Mouse (Mus musculus): Measurements from ENCODE around the gene Dnajc12. TPM values are rescaled to one million over a fixed set of nuclear protein-coding genes. Genes with fewer than 3 reads are reported as not detected.

Dnajc12 gene
- total and polyA plus RNA-seq, 3 experiments = 2.9 to 7.3 TPM; not detected in 1

DNA sequence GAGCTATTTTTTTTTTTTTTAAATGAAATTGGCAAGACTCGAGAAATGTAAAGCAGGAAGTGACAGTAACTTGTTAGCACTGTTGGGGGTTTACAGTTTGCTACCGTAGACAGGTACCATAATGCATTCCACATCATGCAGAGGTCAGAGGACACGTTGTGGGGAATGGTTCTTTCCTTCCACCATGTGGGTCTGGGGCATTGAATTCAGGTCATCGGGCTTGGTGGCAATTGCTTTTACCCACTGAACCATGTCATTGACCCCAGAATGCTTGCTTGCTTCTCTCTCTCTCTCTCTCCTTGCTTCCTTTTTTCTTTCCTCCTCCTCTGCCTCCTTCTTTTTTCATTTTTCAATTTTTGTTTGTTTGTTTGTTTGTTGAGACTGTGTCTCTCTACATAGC, 6.7 kb downstream of the Dnajc12 start:
- no peak for DNase-seq (ENCODE audit: low read depth, low spot score)
- Histone ChIP-seq H3K36me3 (ENCODE audit: control insufficient read depth in 1 of 2, insufficient read depth in 2 of 2, low read length in 2 of 2) (no peaks in the 10 kb centered on the region; a peak in 1 of 4 replicates), H3K27ac (ENCODE audit: control insufficient read depth, low read depth, low read length) (no peak overlapping the region), H3K9ac (ENCODE audit: control insufficient read depth, low read depth, low read length, poor library complexity, severe bottlenecking) (no peak overlapping the region), H3K4me3 (ENCODE audit: control insufficient read depth in 1 of 2, insufficient read depth in 1 of 2, low read depth in 2 of 2, low read length in 2 of 2) (no peak overlapping the region), H3K79me2 (ENCODE audit: control insufficient read depth, insufficient read depth, low read length, poor library complexity) (no peaks in the 10 kb centered on the region), H3K4me1 (ENCODE audit: control insufficient read depth in 1 of 2, insufficient read depth in 2 of 2, low read length in 2 of 2) (peaks cover 0 to 3% of the 10 kb centered on the region in 2 experiments; a peak in 1 of 4 replicates), H3K9me3 (replicated peaks; ENCODE audit: insufficient read depth, low read length) (no peaks in the 10 kb centered on the region), H3K27me3 (ENCODE audit: control insufficient read depth in 1 of 2, insufficient read depth in 2 of 2, low read length in 2 of 2) (no peaks in the 10 kb centered on the region)
- TF ChIP-seq UBTF (IDR thresholded peaks at IDR 0.05; ENCODE audit: borderline replicate concordance, insufficient read depth, low read depth, low read length) (no peak), KAT2A (conservative IDR thresholded peaks at IDR 0.05; ENCODE audit: low read depth, low read length) (no peak), CTCF (IDR thresholded peaks at IDR 0.05 in 2 of 3, conservative IDR thresholded peaks at IDR 0.05 in 1 of 3; ENCODE audit: control insufficient read depth in 1 of 3, insufficient read depth in 1 of 3, low read depth in 2 of 3, low read length in 3 of 3, poor library complexity in 1 of 3, severe bottlenecking in 1 of 3) (no peak)

DNA sequence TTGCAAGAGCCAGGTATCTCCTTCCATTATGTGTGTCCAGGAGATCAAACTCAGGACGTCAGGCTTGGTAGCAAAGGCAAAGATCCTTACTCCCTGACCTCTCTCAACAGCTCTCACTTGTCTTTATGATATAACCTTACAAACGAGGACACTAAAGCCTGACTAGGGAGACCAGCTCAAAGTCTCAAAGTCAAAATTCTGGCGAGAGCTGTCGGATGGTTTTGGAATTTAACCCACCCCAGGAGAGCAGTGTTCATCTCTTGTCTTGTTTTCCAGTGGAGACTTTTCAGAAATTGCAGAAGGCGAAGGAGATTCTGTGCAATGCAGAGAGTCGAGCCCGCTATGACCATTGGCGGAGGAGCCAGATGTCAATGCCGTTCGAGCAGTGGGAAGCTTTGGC, 14.7 kb downstream of the Dnajc12 start:
- no peaks in the 10 kb centered on the region for H3K79me2 ChIP-seq (ENCODE audit: control insufficient read depth, insufficient read depth, low read length, poor library complexity)
- no peak for TF ChIP-seq ZC3H11A (IDR thresholded peaks at IDR 0.05; ENCODE audit: low read depth, low read length)
- TF ChIP-seq MXI1 (IDR thresholded peaks at IDR 0.05; ENCODE audit: low read depth, low read length) = no peak
- no peak for TF ChIP-seq POLR2A (IDR thresholded peaks at IDR 0.05; ENCODE audit: control insufficient read depth in 1 of 2, insufficient read depth in 1 of 2, low read depth in 1 of 2, low read length in 2 of 2, poor library complexity in 1 of 2)
- no peak for TF ChIP-seq ELF1 (IDR thresholded peaks at IDR 0.05; ENCODE audit: low read depth, low read length)
- no peak for TF ChIP-seq KAT2A (conservative IDR thresholded peaks at IDR 0.05; ENCODE audit: low read depth, low read length)
- TF ChIP-seq CTCF (IDR thresholded peaks at IDR 0.05 in 2 of 3, conservative IDR thresholded peaks at IDR 0.05 in 1 of 3; ENCODE audit: control insufficient read depth in 1 of 3, insufficient read depth in 1 of 3, low read depth in 2 of 3, low read length in 3 of 3, poor library complexity in 1 of 3, severe bottlenecking in 1 of 3) = no peak
- TF ChIP-seq MEF2A (IDR thresholded peaks at IDR 0.05; ENCODE audit: extremely low read depth, insufficient replicate concordance, low read depth, low read length, poor library complexity, severe bottlenecking) = no peak
- TF ChIP-seq CHD1 (IDR thresholded peaks at IDR 0.05; ENCODE audit: low read depth, low read length) = no peak
- no peak for TF ChIP-seq ETS1 (IDR thresholded peaks at IDR 0.05; ENCODE audit: low read depth, low read length)
- TF ChIP-seq POLR2AphosphoS5 (IDR thresholded peaks at IDR 0.05; ENCODE audit: borderline replicate concordance, low read depth, low read length) = no peak
- TF ChIP-seq GABPA (IDR thresholded peaks at IDR 0.05; ENCODE audit: low read depth, low read length) = no peak
- TF ChIP-seq ZNF384 (IDR thresholded peaks at IDR 0.05; ENCODE audit: low read depth, low read length) = no peak
- no peak for TF ChIP-seq MAZ (IDR thresholded peaks at IDR 0.05; ENCODE audit: low read depth, low read length)
- TF ChIP-seq TCF12 (IDR thresholded peaks at IDR 0.05; ENCODE audit: low read depth, low read length) = no peak
- no peak for TF ChIP-seq ZKSCAN1 (IDR thresholded peaks at IDR 0.05; ENCODE audit: low read depth, low read length)
- TF ChIP-seq RCOR1 (IDR thresholded peaks at IDR 0.05; ENCODE audit: low read depth, low read length) = no peak
- no peak for TF ChIP-seq GATA1 (IDR thresholded peaks at IDR 0.05; ENCODE audit: low read depth, low read length)

More for the DNA sequence above, 14.7 kb downstream of the Dnajc12 start:
- Histone ChIP-seq H3K4me1 (ENCODE audit: control insufficient read depth in 1 of 2, insufficient read depth in 2 of 2, low read length in 2 of 2) (no peaks in the 10 kb centered on the region), H3K36me3 (ENCODE audit: control insufficient read depth in 1 of 2, insufficient read depth in 2 of 2, low read length in 2 of 2) (no peaks in the 10 kb centered on the region), H3K27me3 (ENCODE audit: control insufficient read depth in 1 of 2, insufficient read depth in 2 of 2, low read length in 2 of 2) (no peaks in the 10 kb centered on the region), H3K9me3 (replicated peaks; ENCODE audit: insufficient read depth, low read length) (no peaks in the 10 kb centered on the region), H3K9ac (ENCODE audit: control insufficient read depth, low read depth, low read length, poor library complexity, severe bottlenecking) (no peak overlapping the region), H3K27ac (ENCODE audit: control insufficient read depth, low read depth, low read length) (no peak overlapping the region), H3K4me3 (ENCODE audit: control insufficient read depth in 1 of 2, insufficient read depth in 1 of 2, low read depth in 2 of 2, low read length in 2 of 2) (no peak overlapping the region)
- DNase-seq (ENCODE audit: low read depth, low spot score) = no peak
